Mouse (Mus musculus) testis, adult 2 months (tissue): ENCODE measurements at regions not wholly inside any gene's neighbourhood (a gene's known extent, or its start where the extent isn't known, plus 50 kb on each side); places are given as distances from the start of the nearest gene placed in this dataset.

Source experiments
- CTCF ChIP-seq: fragments of 200-500 bp; IDR thresholded peaks from 2 replicates; pipeline ENCODE4 v1.5.1; 2012; ENCODE audit warnings: low read depth, mild to moderate bottlenecking, inconsistent platforms, low read length, moderate library complexity; ENCODE audit not compliant: control insufficient read depth, insufficient read depth, insufficient replicate concordance
- POLR2A ChIP-seq: fragments of 200-500 bp; IDR thresholded peaks from 2 replicates; pipeline ENCODE4 v1.6.1; 2012; ENCODE audit warnings: low read depth, mild to moderate bottlenecking, inconsistent platforms, low read length, moderate library complexity; ENCODE audit not compliant: control insufficient read depth

- no peak for TF ChIP-seq CTCF
- no peak for TF ChIP-seq POLR2A
These were observed 192.0 kb upstream of the Serp2 start for GRCm38 (mm10) chr14:76748711-76749110.
